ENCODE assay signal across 23 mouse cellular contexts in the genomic region with DNA sequence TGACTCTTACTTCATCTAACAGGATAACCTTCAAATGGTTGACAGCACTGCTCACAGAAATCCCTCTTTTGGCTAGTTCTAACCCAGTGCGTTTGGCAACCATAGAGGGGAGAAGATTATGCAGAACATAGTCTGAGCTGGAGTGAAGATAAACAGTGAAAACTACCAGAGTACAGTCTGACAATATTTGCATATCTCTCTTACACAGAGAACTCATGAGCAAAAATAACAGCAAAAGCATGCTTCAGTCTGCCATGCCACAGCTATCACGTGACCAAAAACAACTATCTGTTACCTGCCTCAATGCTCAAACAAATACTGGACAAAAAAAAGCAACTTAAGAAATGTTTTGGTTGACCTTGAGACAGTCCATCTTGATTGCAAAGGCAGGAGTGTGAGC. TPM values are rescaled to one million over a fixed set of nuclear protein-coding genes. Genes with fewer than 3 reads are reported as not detected.
DNase-seq lines count a peak whose midpoint lies in the region; ATAC-seq and TF ChIP-seq lines count a peak whose summit lies in the region.
"Had no signal": no experiment of that assay in that cellular context is flagged by ENCODE, and none has a peak within 500 bp of the region (broad histone marks: within the 10 kb centered on the region; RNA-seq: fewer than 3 reads in every experiment).

No protein-coding gene starts in this region.

- no peaks in the 10 kb centered on the region for H3K27me3 ChIP-seq in forebrain, postnatal 0 days (ENCODE audit: insufficient read depth, low read length)
- H3K27me3 ChIP-seq in forebrain, embryonic 10.5 days (ENCODE audit: poor library complexity, severe bottlenecking), result no peaks in the 10 kb centered on the region
- no peaks in the 10 kb centered on the region for H3K27me3 ChIP-seq in kidney, adult 2 months (replicated peaks; ENCODE audit: control insufficient read depth, insufficient read depth, low read length)
- no peaks in the 10 kb centered on the region for H3K27me3 ChIP-seq in liver, embryonic 12.5 days (replicated peaks)
- H3K27me3 ChIP-seq in stomach, postnatal 0 days (ENCODE audit: control insufficient read depth, insufficient read depth, low read length), result no peaks in the 10 kb centered on the region
- H3K27me3 ChIP-seq: forebrain, embryonic 15.5 days had no signal

- no peaks in the 10 kb centered on the region for H3K9me3 ChIP-seq in forebrain, postnatal 0 days (ENCODE audit: low read length)
- H3K9me3 ChIP-seq in forebrain, embryonic 10.5 days, result no peaks in the 10 kb centered on the region; the same call in 1 of the 2 replicates
- H3K9me3 ChIP-seq in liver, embryonic 12.5 days (replicated peaks), result no peaks in the 10 kb centered on the region
- no peaks in the 10 kb centered on the region for H3K9me3 ChIP-seq in stomach, postnatal 0 days (ENCODE audit: control insufficient read depth, low read length)
- H3K9me3 ChIP-seq: forebrain, embryonic 15.5 days had no signal

- H3K4me2 ChIP-seq in forebrain, postnatal 0 days (ENCODE audit: low read depth), result no peak overlapping the region
- no peak overlapping the region for H3K4me2 ChIP-seq in liver, embryonic 12.5 days
- no peak overlapping the region for H3K4me2 ChIP-seq in stomach, postnatal 0 days (replicated peaks; ENCODE audit: low read depth)
- H3K4me2 ChIP-seq: forebrain, embryonic 15.5 days; lung, embryonic 14.5 days had no signal

- no peak for DNase-seq in forebrain, postnatal 0 days
- DNase-seq in forebrain, embryonic 10.5 days (ENCODE audit: extremely low spot score, low spot score), result no peak
- DNase-seq in kidney, adult 2 months, result no peak
- DNase-seq in kidney, adult 18-20 months, result no peak
- no peak for DNase-seq in stomach, postnatal 0 days (ENCODE audit: low spot score)
- no peak for DNase-seq in cerebellum, adult 9-10 months
- DNase-seq: adrenal gland, adult 2 months; cerebellum, adult 9-11 months; embryo, embryonic 11 days; gastrocnemius, postnatal 10 days; heart, postnatal 10 days; kidney, adult 11 months; kidney, postnatal 4 days; left cerebral cortex, postnatal 4 days; lung, embryonic 14.5 days; right cerebral cortex, postnatal 4 days; thymus, adult 2 months had no signal

- TF ChIP-seq EP300 in stomach, postnatal 0 days (optimal IDR thresholded peaks at IDR 0.05), result no peak

- no peaks in the 10 kb centered on the region for H3K36me3 ChIP-seq in forebrain, postnatal 0 days (ENCODE audit: insufficient read depth)
- H3K36me3 ChIP-seq in forebrain, embryonic 10.5 days (replicated peaks), result peaks cover 6% of the 10 kb centered on the region; the same call in 1 of the 2 replicates
- peaks cover 2% of the 10 kb centered on the region; the same call in 1 of the 2 replicates for H3K36me3 ChIP-seq in kidney, adult 2 months (ENCODE audit: control insufficient read depth, insufficient read depth, low read length)
- peaks cover 8% of the 10 kb centered on the region for H3K36me3 ChIP-seq in liver, embryonic 12.5 days
- no peaks in the 10 kb centered on the region for H3K36me3 ChIP-seq in stomach, postnatal 0 days (ENCODE audit: control insufficient read depth, insufficient read depth, low read length)

- no peak overlapping the region for H3K27ac ChIP-seq in forebrain, postnatal 0 days (ENCODE audit: low read depth, low read length)
- H3K27ac ChIP-seq in forebrain, embryonic 10.5 days, result no peak overlapping the region
- H3K27ac ChIP-seq in kidney, adult 2 months (ENCODE audit: insufficient read depth, low read depth, low read length), result peak overlapping the region; percentile 1; the same call in 1 of the 2 replicates
- peak overlapping the region; percentile 5; the same call in 1 of the 2 replicates for H3K27ac ChIP-seq in liver, embryonic 12.5 days
- peak overlapping the region; percentile 13; the same call in 1 of the 2 replicates for H3K27ac ChIP-seq in stomach, postnatal 0 days (replicated peaks)
- H3K27ac ChIP-seq: forebrain, embryonic 15.5 days; macrophage had no signal

- H3K4me3 ChIP-seq in forebrain, postnatal 0 days (ENCODE audit: low read depth, low read length), result no peak overlapping the region
- H3K4me3 ChIP-seq in forebrain, embryonic 10.5 days, result no peak overlapping the region
- H3K4me3 ChIP-seq in kidney, adult 2 months (ENCODE audit: insufficient read depth, low read depth, low read length), result no peak overlapping the region
- no peak overlapping the region for H3K4me3 ChIP-seq in liver, embryonic 12.5 days
- no peak overlapping the region for H3K4me3 ChIP-seq in stomach, postnatal 0 days (ENCODE audit: low read depth, low read length)
- H3K4me3 ChIP-seq: forebrain, embryonic 15.5 days had no signal

- TF ChIP-seq CTCF in forebrain, postnatal 0 days (IDR thresholded peaks at IDR 0.05; ENCODE audit: low read depth), result no peak
- no peak for TF ChIP-seq CTCF in kidney, adult 2 months (conservative IDR thresholded peaks at IDR 0.05; ENCODE audit: insufficient read depth, insufficient read length, low read depth, low read length)
- no peak for TF ChIP-seq CTCF in stomach, postnatal 0 days (IDR thresholded peaks at IDR 0.05; ENCODE audit: low read depth)

- H3K4me1 ChIP-seq in forebrain, postnatal 0 days (ENCODE audit: insufficient read depth), result no peaks in the 10 kb centered on the region
- H3K4me1 ChIP-seq in forebrain, embryonic 10.5 days, result no peaks in the 10 kb centered on the region
- peaks cover 4% of the 10 kb centered on the region; the same call in 1 of the 2 replicates for H3K4me1 ChIP-seq in kidney, adult 2 months (ENCODE audit: control insufficient read depth, insufficient read depth, low read length)
- H3K4me1 ChIP-seq in liver, embryonic 12.5 days, result peaks cover 32% of the 10 kb centered on the region
- H3K4me1 ChIP-seq in stomach, postnatal 0 days (replicated peaks; ENCODE audit: control insufficient read depth, insufficient read depth), result peaks cover 7% of the 10 kb centered on the region; the same call in 1 of the 2 replicates
- H3K4me1 ChIP-seq: forebrain, embryonic 15.5 days had no signal

- ATAC-seq in forebrain, postnatal 0 days, result peak; percentile 58
- peak; percentile 72 for ATAC-seq in liver, embryonic 12.5 days
- no peak for ATAC-seq in stomach, postnatal 0 days (ENCODE audit: low FRiP score, low TSS enrichment)
- ATAC-seq in erythroid progenitor cell, adult 5-6 weeks (replicated peaks; ENCODE audit: low FRiP score, poor library complexity, severe bottlenecking), result no peak
- ATAC-seq: forebrain, embryonic 15.5 days; hindbrain, embryonic 16.5 days; midbrain, embryonic 16.5 days had no signal

- 69% methylated on average over 2 of the region's 2 CpGs for WGBS in forebrain, postnatal 0 days
- WGBS in forebrain, embryonic 10.5 days, result 84% methylated on average over 2 of the region's 2 CpGs
- WGBS in kidney, adult 2 months, result 55% methylated on average over 2 of the region's 2 CpGs
- WGBS in liver, embryonic 12.5 days (ENCODE audit: insufficient replicate concordance), result 8% methylated on average over 2 of the region's 2 CpGs
- 35% methylated on average over 2 of the region's 2 CpGs for WGBS in stomach, postnatal 0 days

- no peak overlapping the region for H3K9ac ChIP-seq in forebrain, postnatal 0 days
- H3K9ac ChIP-seq in liver, embryonic 12.5 days, result no peak overlapping the region
- H3K9ac ChIP-seq in stomach, postnatal 0 days (ENCODE audit: low read length), result no peak overlapping the region
- H3K9ac ChIP-seq: forebrain, embryonic 15.5 days; lung, embryonic 14.5 days had no signal

- no peak for TF ChIP-seq POLR2A in kidney, adult 2 months (IDR thresholded peaks at IDR 0.05; ENCODE audit: low read depth, low read length)

RNA-seq across cellular contexts. Expression of a gene that starts 41.2 kb away (rescaled TPM):
- 141 and 154 TPM in 2 replicates for total RNA-seq in forebrain, postnatal 0 days (2014; rRNA removed)
- 65.1 and 71.7 TPM in 2 replicates for polyA plus RNA-seq in forebrain, postnatal 0 days (2015; fragmentation: Nextera tagmentation; extraction: Ambion mirVana)
- polyA plus RNA-seq in forebrain, embryonic 10.5 days (2016; fragmentation: Nextera tagmentation; extraction: Ambion mirVana), result 36.1 and 37.7 TPM in 2 replicates
- 67.9 and 72.9 TPM in 2 replicates for polyA plus RNA-seq in kidney, adult 2 months (2012; rRNA removed)
- 21.0 and 21.3 TPM in 2 replicates for polyA plus RNA-seq in liver, embryonic 12.5 days (2016; fragmentation: Nextera tagmentation; extraction: Ambion mirVana)
- 40.7 and 42.4 TPM in 2 replicates for polyA plus RNA-seq in stomach, postnatal 0 days (2015; fragmentation: Nextera tagmentation; extraction: Ambion mirVana)
- total RNA-seq in erythroid progenitor cell, adult 5-6 weeks (2015; ENCODE audit: low replicate concordance), result 75.9 and 81.4 TPM in 2 replicates
- total RNA-seq in erythroid progenitor cell, adult 5-6 weeks (2017; ENCODE audit: low replicate concordance), result 57.6 and 59.4 TPM in 2 replicates

Comparison
In these comparisons a context has a peak if more than half of its experiments do, and no peak if none do; other contexts are left out.
1. ATAC-seq: peak in forebrain, postnatal 0 days (single experiment) and liver, embryonic 12.5 days (single experiment); none in stomach, postnatal 0 days (single experiment) and erythroid progenitor cell, adult 5-6 weeks (single experiment).
2. H3K27ac ChIP-seq: peak in kidney, adult 2 months (single experiment), liver, embryonic 12.5 days (single experiment) and stomach, postnatal 0 days (single experiment); none in forebrain, postnatal 0 days (single experiment) and forebrain, embryonic 10.5 days (single experiment).